Mouse (Mus musculus) adrenal gland, adult 8-10 months (tissue): ENCODE results near the gene Gpbp1l1. TPM values are rescaled to one million over a fixed set of nuclear protein-coding genes. Genes with fewer than 3 reads are reported as not detected.

ENCODE experiments used
- DNase-seq: peaks from one replicate; pipeline ENCODE4 v3.0.0; 2022
- total RNA-seq, 4 experiments: library from RNA; stranded (reverse); gene quantifications; 2 replicates each; pipeline ENCODE4 v1.2.4; 2022

The Gpbp1l1 gene
- 10 to 100 TPM; 68.8 to 86.0 (median 75.5) TPM for total RNA-seq

- peak; percentile 97 for DNase-seq
Measured at GRCm38 (mm10) chr4:116557306-116558121, at the start of gene Gpbp1l1. Gpbp1l1 (plus strand) TSS chr4:116557658.

- DNase-seq, result no peak
Measured at GRCm38 (mm10) chr4:116531109-116531508, 26.3 kb upstream of the Gpbp1l1 start.

GRCm38 (mm10) chr4:116536351-116536750 is 21.1 kb upstream of the Gpbp1l1 start:
- DNase-seq, result no peak

- DNase-seq, result no peak
Measured at GRCm38 (mm10) chr4:116537737-116538136, 19.7 kb upstream of the Gpbp1l1 start.

- no peak for DNase-seq
Measured at GRCm38 (mm10) chr4:116550432-116550831, 7.0 kb upstream of the Gpbp1l1 start.

- DNase-seq, result no peak
Measured at GRCm38 (mm10) chr4:116553035-116553434, 4.4 kb upstream of the Gpbp1l1 start.

GRCm38 (mm10) chr4:116555413-116556300 is 1.8 kb upstream of the Gpbp1l1 start, which contains the start of gene Tmem69:
Tmem69 (minus strand) TSS chr4:116555936.
- DNase-seq, result peak; percentile 71

- peak; percentile 93 for DNase-seq
Measured at GRCm38 (mm10) chr4:116556561-116557305, 725 bp upstream of the Gpbp1l1 start.

- DNase-seq, result no peak
Measured at GRCm38 (mm10) chr4:116558151-116558882, 859 bp downstream of the Gpbp1l1 start.

- no peak for DNase-seq
Measured at GRCm38 (mm10) chr4:116595793-116596192, 38.3 kb downstream of the Gpbp1l1 start.

GRCm38 (mm10) chr4:116596379-116596778 is 38.9 kb downstream of the Gpbp1l1 start, which contains the start of gene Ccdc17:
Ccdc17 (plus strand) TSS chr4:116596654.
- DNase-seq, result no peak

- DNase-seq, result peak; percentile 91
Measured at GRCm38 (mm10) chr4:116596978-116597881, 39.8 kb downstream of the Gpbp1l1 start.

GRCm38 (mm10) chr4:116612621-116613020 is 55.2 kb downstream of the Gpbp1l1 start:
- no peak for DNase-seq

- DNase-seq, result no peak
Measured at GRCm38 (mm10) chr4:116615237-116615636, 57.8 kb downstream of the Gpbp1l1 start.

GRCm38 (mm10) chr4:116624831-116625230 is 67.4 kb downstream of the Gpbp1l1 start:
- no peak for DNase-seq

GRCm38 (mm10) chr4:116626658-116627358 is 69.3 kb downstream of the Gpbp1l1 start:
- DNase-seq, result peak; percentile 68

- DNase-seq, result peak; percentile 85
Measured at GRCm38 (mm10) chr4:116627359-116627716, 69.9 kb downstream of the Gpbp1l1 start.

- DNase-seq, result peak; percentile 77
Measured at GRCm38 (mm10) chr4:116627722-116628662, 70.5 kb downstream of the Gpbp1l1 start, which contains the start of gene Nasp. Nasp (minus strand) TSS chr4:116627941.

- no peak for DNase-seq
Measured at GRCm38 (mm10) chr4:116635197-116635596, 77.7 kb downstream of the Gpbp1l1 start.
